Mouse (Mus musculus) kidney, embryonic 15.5 days (tissue): ENCODE measurements at regions not wholly inside any gene's neighbourhood (a gene's known extent, or its start where the extent isn't known, plus 50 kb on each side); places are given as distances from the start of the nearest gene placed in this dataset.
"Not testable (repeated sequence)": the region's sequence is repeated elsewhere in the genome, so short reads cannot be mapped to it uniquely, and the experiment has no call there.

Source experiments
- ATAC-seq: fragments of 200-750 bp; cut with Nextera tagmentation; replicated peaks from 2 replicates; pipeline ENCODE4 v1.8.0; 2017; ENCODE audit warnings: moderate TSS enrichment; ENCODE audit not compliant: low FRiP score
- H3K27ac ChIP-seq: fragments of 300-500 bp; sonication (generic); 2 replicates; pipeline ENCODE4 v1.5.1; 2015; ENCODE audit warnings: mild to moderate bottlenecking, inconsistent platforms
- H3K27me3 ChIP-seq: fragments of 300-500 bp; sonication (generic); 2 replicates; pipeline ENCODE4 v1.6.1; 2015; ENCODE audit warnings: inconsistent platforms
- H3K36me3 ChIP-seq: fragments of 300-500 bp; sonication (generic); 2 replicates; pipeline ENCODE4 v1.6.1; 2015; ENCODE audit warnings: inconsistent platforms
- H3K4me1 ChIP-seq: fragments of 300-500 bp; sonication (generic); 2 replicates; pipeline ENCODE4 v1.6.1; 2015; ENCODE audit warnings: inconsistent platforms
- H3K4me2 ChIP-seq: fragments of 300-500 bp; sonication (generic); 2 replicates; pipeline ENCODE4 v1.6.1; 2015; ENCODE audit warnings: moderate library complexity, mild to moderate bottlenecking, inconsistent platforms
- H3K4me3 ChIP-seq: fragments of 300-500 bp; sonication (generic); replicated peaks from 2 replicates; pipeline ENCODE4 v1.5.1; 2015; ENCODE audit warnings: mild to moderate bottlenecking, inconsistent platforms
- H3K9ac ChIP-seq: fragments of 300-500 bp; sonication (generic); 2 replicates; pipeline ENCODE4 v1.6.1; 2015; ENCODE audit warnings: mild to moderate bottlenecking, inconsistent platforms
- H3K9me3 ChIP-seq: fragments of 300-500 bp; sonication (generic); replicated peaks from 2 replicates; pipeline ENCODE4 v1.6.1; 2016; ENCODE audit warnings: inconsistent platforms
- whole genome bisulfite sequencing: fragments of 180-500 bp; shearing (Covaris S2); methylation state at CpG from one replicate; pipeline ENCODE4 v1.1.7; 2015; ENCODE audit warnings: mixed read lengths; 5-methylcytosine and 5-hydroxymethylcytosine counted together

DNA sequence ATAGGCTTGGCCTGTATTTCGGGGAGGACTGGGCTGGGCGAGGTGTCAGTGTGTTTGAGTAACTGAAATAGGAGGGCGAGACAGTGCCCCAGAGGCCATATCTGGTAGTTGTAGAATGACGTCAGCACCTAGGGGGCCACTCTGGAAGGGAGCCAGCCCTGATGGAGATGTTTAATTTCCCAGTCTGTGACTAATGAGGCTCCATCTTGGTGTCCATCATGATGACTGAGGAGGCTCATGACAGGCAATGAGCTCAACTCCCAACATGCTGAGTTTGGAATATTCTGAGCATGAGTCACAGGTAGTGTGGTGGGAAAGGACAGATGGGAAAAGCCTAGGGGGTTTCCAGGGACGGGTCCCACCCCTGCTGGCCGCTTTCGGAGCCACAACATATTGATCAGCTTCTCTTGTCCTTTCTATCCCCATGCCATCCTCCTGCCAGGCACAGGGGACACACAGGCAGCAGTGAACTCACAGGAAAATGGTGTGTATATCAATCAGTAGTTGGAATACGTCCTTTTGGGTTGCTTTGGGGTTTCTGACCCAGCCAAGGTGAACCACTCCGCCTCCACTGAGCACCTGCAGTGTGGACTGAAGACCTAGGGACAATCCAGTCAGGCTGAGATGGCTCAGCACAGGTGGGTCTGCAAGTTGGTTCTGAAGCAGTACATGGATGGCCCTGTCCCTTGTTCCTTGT, 222.5 kb downstream of the Matn1 start:
- WGBS = 78% methylated on average over 9 of the region's 9 CpGs
- no peak overlapping the region for H3K4me2 ChIP-seq
- H3K27me3 ChIP-seq = no peaks in the 10 kb centered on the region
- no peaks in the 10 kb centered on the region for H3K9me3 ChIP-seq
- H3K9ac ChIP-seq = no peak overlapping the region
- no peak overlapping the region for H3K27ac ChIP-seq
- H3K4me1 ChIP-seq = no peaks in the 10 kb centered on the region
- H3K4me3 ChIP-seq = no peak overlapping the region
- no peak for ATAC-seq
- no peaks in the 10 kb centered on the region for H3K36me3 ChIP-seq

DNA sequence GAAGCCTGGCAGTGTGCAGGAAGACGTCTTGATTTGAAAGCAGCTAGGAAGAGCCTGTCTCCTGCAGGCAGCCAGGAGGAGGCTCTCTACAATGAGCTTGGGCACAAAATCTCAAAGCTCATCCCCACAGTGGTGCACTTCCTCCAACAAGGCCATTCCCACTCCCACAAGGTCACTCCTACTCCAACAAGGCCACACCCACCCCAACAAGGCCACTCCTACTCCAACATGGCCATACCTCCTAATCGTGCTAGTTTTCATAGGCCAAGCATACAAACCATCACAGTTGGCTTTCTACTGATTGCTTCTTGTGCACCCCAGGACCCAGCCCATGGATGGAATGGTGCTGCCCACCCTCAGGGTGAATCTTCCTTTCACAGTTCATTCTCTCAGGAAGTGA, 223.7 kb downstream of the Matn1 start:
- Histone ChIP-seq H3K4me1 (no peaks in the 10 kb centered on the region), H3K4me3 (no peak overlapping the region), H3K36me3 (no peaks in the 10 kb centered on the region), H3K27me3 (no peaks in the 10 kb centered on the region), H3K4me2 (no peak overlapping the region), H3K27ac (no peak overlapping the region), H3K9ac (no peak overlapping the region), H3K9me3 (no peaks in the 10 kb centered on the region)
- ATAC-seq = no peak
- 84% methylated on average over 2 of the region's 2 CpGs for WGBS

DNA sequence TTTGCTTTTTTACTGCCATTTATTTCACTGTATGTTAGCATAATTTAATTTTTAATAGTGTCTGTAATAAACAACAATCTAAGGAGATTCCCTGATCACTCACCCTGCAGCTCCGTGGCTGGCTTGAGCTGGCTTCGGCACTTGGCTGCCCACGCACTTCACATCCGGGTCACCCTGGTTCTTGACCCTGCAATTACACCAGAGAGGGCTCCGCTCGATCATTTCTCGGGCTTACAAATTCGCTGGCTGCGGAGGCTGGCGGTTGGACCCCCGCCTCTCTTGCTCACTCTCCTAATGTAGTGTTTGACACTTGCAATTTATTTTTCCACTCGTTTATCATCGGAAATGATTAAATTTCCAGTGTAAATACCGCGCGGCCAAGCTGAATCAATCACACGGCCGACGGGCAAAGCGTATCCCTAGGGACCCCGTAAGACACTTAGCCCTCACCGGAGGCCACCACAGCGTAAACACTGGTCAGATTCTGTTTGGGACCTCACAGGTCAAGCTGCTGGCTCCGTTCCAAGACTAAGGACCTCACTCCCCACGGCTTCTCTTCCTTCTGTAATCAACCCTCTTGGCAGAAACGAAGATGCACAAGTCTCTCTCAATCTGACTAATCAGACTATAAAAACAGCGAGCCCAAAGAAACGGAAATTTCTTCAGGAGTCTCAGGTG, 229.7 kb downstream of the Matn1 start:
- Histone ChIP-seq H3K4me3 (peak overlapping the region; percentile 15), H3K27ac (no peak overlapping the region), H3K9me3 (no peaks in the 10 kb centered on the region), H3K9ac (no peak overlapping the region), H3K4me2 (peak overlapping the region; percentile 52), H3K36me3 (no peaks in the 10 kb centered on the region), H3K4me1 (peaks cover 11% of the 10 kb centered on the region), H3K27me3 (0 out of 2 replicates have a peak, but pooled peaks cover 15% of the 10 kb centered on the region)
- WGBS = 24% methylated on average over 28 of the region's 28 CpGs
- peak; percentile 52 for ATAC-seq

DNA sequence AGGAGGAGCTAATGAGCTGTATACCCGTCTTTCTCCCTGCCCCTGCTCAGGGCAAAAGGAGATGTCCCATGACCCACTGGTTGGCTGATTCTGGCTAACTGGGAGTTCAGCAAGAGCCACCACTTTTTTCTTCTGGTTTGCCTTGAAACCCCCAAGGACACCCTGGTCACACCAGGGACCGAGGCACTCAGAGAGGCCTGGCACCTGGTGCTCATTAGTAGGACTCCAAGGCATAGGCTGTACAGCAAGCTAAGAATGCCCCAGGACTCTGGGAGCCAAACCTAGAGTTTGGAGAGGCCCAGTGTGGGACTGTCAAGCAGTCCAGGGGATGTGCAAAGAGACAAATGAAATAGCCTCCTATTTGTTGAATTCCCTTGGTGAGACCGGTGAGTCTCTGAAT, 232.5 kb downstream of the Matn1 start:
- Histone ChIP-seq H3K4me2 (no peak overlapping the region), H3K27ac (no peak overlapping the region), H3K4me1 (peaks cover 16% of the 10 kb centered on the region), H3K27me3 (0 out of 2 replicates have a peak, but pooled peaks cover 15% of the 10 kb centered on the region), H3K9ac (no peak overlapping the region), H3K4me3 (no peak overlapping the region), H3K9me3 (no peaks in the 10 kb centered on the region), H3K36me3 (no peaks in the 10 kb centered on the region)
- 49% methylated on average over 3 of the region's 3 CpGs for WGBS
- ATAC-seq = no peak

DNA sequence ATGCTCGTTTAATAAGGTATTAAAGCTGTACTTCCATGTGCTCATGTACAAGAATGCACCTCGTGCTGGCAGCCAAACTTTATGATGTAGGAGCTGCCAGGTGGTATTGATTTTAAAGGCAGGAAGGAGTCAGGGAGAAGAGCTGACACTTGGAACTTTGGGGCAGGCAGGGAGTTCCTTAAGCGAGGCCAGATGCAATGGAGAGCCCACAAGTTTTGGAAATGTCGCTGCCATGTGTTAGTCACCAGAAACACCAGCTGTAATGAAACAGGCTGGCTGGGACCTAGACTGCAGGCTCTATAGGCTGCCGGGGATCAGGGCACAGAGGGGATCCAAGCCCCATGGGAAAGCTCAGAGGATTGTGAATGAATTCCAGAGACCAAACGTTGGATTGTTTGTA, 233.7 kb downstream of the Matn1 start:
- no peak overlapping the region for H3K27ac ChIP-seq
- no peak overlapping the region for H3K4me2 ChIP-seq
- no peaks in the 10 kb centered on the region for H3K9me3 ChIP-seq
- H3K4me1 ChIP-seq = peaks cover 16% of the 10 kb centered on the region
- H3K36me3 ChIP-seq = no peaks in the 10 kb centered on the region
- 50% methylated on average over 6 of the region's 6 CpGs for WGBS
- no peak for ATAC-seq
- no peak overlapping the region for H3K4me3 ChIP-seq
- no peak overlapping the region for H3K9ac ChIP-seq
- H3K27me3 ChIP-seq = 0 out of 2 replicates have a peak, but pooled peaks cover 15% of the 10 kb centered on the region

DNA sequence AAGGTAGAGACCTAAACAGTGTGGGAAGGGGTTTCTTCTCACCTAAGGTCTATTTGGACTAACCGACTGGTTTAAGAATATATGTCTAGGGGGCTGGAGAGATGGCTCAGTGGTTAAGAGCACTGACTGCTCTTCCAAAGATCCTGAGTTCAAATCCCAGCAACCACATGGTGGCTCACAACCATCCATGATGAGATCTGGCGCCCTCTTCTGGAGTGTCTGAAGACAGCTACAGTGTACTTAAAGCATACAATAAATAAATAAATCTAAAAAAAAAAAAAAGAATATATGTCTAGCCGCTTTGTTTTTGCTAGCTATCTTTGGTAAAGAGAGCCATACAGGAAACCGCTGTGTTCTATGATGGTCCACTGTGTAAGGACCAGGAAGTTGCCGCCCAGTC, 234.5 kb downstream of the Matn1 start:
- not testable (repeated sequence) for H3K4me3 ChIP-seq, ATAC-seq, H3K9me3 ChIP-seq, H3K27ac ChIP-seq, H3K4me2 ChIP-seq, H3K36me3 ChIP-seq, H3K9ac ChIP-seq
- Histone ChIP-seq H3K27me3 (0 out of 2 replicates have a peak, but pooled peaks cover 15% of the 10 kb centered on the region), H3K4me1 (peaks cover 14% of the 10 kb centered on the region)
- 78% methylated on average over 5 of the region's 5 CpGs for WGBS

DNA sequence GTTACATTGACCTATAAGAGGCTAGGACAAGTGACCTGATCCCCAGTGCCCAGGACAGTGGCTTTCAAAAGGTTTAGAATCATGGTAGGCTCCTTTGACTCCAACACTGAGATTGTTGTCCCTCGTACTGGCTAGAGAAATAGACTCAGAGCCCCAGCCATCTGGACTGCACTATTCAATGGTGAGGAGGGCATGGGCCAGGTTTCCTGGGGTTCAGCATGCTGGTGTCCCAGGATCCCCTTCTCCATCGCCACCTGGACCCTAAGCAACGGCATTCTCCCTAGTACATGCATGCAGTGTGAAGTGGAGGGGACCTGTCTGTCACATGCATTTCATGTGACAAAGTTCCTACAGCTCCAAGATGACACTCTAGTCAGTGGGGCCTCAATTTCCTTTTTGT, 243.9 kb downstream of the Matn1 start:
- ATAC-seq = no peak
- no peaks in the 10 kb centered on the region for H3K36me3 ChIP-seq
- no peak overlapping the region for H3K27ac ChIP-seq
- WGBS = 87% methylated on average over 3 of the region's 3 CpGs
- no peaks in the 10 kb centered on the region for H3K27me3 ChIP-seq
- peaks cover 4% of the 10 kb centered on the region; the same call in 1 of the 2 replicates for H3K4me1 ChIP-seq
- H3K9ac ChIP-seq = no peak overlapping the region
- H3K9me3 ChIP-seq = no peaks in the 10 kb centered on the region
- no peak overlapping the region for H3K4me3 ChIP-seq
- no peak overlapping the region for H3K4me2 ChIP-seq

DNA sequence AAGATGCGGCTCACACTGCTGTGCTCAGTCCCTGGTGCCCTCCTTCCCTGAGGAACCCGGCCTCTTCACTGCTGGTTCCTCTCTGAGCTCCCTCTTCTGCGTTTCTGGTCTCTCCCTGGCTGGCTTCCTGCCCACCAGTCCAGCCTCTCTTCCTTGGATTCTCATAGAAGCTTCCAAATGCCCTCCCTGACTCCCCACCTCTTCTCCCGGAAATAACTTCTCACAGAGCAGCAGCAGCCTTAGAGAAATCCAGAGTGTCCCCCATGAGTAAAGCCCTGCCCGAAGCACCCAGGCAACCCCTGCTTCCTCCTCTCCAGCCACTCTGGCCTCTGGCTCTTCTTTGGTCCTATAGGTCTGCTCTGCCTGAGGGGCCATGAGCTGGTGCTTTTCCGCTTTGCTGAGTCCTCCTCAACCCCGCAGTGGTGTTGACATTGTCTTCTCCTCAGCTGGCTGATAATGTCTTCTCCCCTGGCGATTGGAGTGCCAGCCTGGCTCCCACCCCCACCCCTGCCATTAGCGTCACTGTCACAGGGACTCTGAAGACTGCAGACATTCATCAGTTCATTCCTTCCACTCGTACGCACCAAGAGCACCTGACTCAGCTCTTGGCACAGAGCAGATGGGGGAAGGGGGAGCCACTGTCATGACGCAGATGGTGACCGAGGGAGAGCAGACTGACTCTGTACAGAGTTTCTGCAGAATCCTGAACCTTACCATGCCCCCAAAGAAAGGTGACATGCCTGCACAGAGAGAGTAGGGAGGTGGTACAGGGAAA, 247.1 kb downstream of the Matn1 start:
- no peak overlapping the region for H3K4me2 ChIP-seq
- H3K9me3 ChIP-seq = no peaks in the 10 kb centered on the region
- no peak overlapping the region for H3K9ac ChIP-seq
- peaks cover 15% of the 10 kb centered on the region for H3K4me1 ChIP-seq
- H3K27me3 ChIP-seq = peaks cover 8% of the 10 kb centered on the region
- no peak for ATAC-seq
- no peak overlapping the region for H3K27ac ChIP-seq
- WGBS = 67% methylated on average over 13 of the region's 13 CpGs
- no peaks in the 10 kb centered on the region for H3K36me3 ChIP-seq
- H3K4me3 ChIP-seq = no peak overlapping the region

DNA sequence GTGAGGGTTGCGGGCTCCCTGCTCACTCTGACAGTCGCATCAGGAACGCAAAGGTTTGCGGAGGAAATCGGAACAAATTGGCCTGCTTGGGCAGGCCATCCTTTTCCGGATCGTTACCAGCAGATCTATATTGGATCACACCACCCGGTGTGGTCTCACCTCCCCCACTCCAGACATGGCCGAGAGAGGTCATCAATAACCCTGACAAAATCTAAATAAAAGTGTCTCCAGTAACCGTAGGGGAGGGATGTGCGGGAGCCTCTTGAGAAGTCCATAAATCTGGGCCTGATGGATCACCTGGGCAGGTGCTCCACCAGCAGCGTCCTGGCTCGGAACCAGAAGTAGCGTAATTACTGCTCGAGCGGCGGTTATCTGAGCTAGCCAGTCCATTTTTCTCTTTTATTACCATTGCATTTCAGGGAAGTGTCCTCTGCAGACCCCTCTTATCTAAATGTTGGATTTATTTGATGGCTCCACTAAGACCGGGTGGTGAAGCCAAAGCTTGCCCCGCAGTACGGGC, 249.8 kb downstream of the Matn1 start:
- H3K9me3 ChIP-seq = no peaks in the 10 kb centered on the region
- ATAC-seq = no peak
- H3K4me1 ChIP-seq = peaks cover 15% of the 10 kb centered on the region
- H3K9ac ChIP-seq = no peak overlapping the region
- H3K4me2 ChIP-seq = peak overlapping the region; percentile 16; the same call in 1 of the 2 replicates
- 19% methylated on average over 20 of the region's 20 CpGs for WGBS
- no peak overlapping the region for H3K4me3 ChIP-seq
- peaks cover 8% of the 10 kb centered on the region for H3K27me3 ChIP-seq
- H3K36me3 ChIP-seq = no peaks in the 10 kb centered on the region
- H3K27ac ChIP-seq = no peak overlapping the region

DNA sequence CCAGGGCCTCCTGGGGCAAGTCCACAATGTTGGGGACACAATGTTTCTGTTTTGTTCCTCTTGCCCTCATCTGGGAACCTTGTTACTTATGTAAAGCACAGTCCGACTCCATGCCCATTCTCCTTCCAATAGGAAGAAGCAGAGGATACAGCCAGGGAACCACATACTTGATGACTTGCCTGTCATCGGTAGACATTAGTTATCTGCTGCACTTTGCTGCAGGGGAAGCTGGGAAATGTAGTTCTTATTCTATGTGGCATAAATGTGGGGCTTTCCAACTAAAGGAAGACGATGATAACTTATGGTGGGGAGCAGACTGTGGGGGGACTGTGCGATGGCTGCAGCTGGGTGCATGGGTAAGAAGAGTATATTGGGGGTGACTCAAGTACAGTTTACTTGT, 252.0 kb downstream of the Matn1 start:
- ATAC-seq = no peak
- H3K4me2 ChIP-seq = no peak overlapping the region
- H3K27me3 ChIP-seq = peaks cover 8% of the 10 kb centered on the region
- no peaks in the 10 kb centered on the region for H3K36me3 ChIP-seq
- 88% methylated on average over 4 of the region's 4 CpGs for WGBS
- H3K9me3 ChIP-seq = no peaks in the 10 kb centered on the region
- peaks cover 15% of the 10 kb centered on the region for H3K4me1 ChIP-seq
- H3K27ac ChIP-seq = no peak overlapping the region
- no peak overlapping the region for H3K4me3 ChIP-seq
- H3K9ac ChIP-seq = no peak overlapping the region

DNA sequence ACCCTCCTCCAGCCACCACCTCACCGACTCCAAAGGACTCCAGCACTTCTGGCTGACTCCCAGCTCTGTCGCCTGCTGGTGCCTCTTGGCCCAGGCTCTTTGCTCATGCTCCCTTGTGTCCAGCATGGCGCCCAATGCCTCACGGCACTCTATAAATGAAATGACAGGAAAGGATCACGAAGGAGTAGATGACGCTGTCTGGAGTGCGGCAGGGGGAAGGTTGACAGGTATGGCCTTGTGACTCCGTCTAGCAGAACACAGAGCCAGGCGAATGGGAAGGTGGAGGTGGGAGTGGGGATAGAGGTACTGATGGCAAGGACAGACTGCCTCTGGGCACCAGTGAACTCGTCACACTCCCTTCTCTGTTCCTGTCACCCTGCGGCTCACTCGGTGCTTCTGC, 259.5 kb downstream of the Matn1 start:
- ATAC-seq = no peak
- H3K36me3 ChIP-seq = no peaks in the 10 kb centered on the region
- 89% methylated on average over 12 of the region's 12 CpGs for WGBS

DNA sequence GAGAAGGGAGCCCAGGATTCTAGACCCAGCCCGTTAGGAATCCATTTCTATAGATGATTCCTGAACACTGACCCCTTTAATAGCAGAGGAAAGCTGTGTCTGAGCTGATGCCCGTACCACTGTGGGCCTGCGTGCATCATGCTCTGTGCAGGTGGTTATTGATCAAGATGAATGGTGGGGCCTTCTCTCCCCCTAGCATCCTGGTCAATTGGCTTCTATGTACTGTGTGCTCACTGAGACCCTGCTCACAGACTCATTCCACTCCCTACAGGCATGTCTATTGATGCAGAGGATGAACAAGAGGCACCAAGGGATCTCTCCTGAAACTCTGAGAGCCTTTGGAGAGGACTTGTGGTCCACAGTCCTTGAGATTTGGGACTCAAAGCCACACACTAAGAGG, 260.5 kb downstream of the Matn1 start:
- Histone ChIP-seq H3K4me3 (no peak overlapping the region), H3K9me3 (no peaks in the 10 kb centered on the region), H3K4me1 (no peaks in the 10 kb centered on the region), H3K4me2 (no peak overlapping the region), H3K9ac (no peak overlapping the region), H3K27me3 (no peaks in the 10 kb centered on the region), H3K36me3 (no peaks in the 10 kb centered on the region), H3K27ac (no peak overlapping the region)
- ATAC-seq = no peak
- 88% methylated on average over 3 of the region's 3 CpGs for WGBS

More for the DNA sequence above, 259.5 kb downstream of the Matn1 start:
- Histone ChIP-seq H3K4me1 (no peaks in the 10 kb centered on the region), H3K27me3 (no peaks in the 10 kb centered on the region), H3K4me2 (no peak overlapping the region), H3K27ac (no peak overlapping the region), H3K9ac (no peak overlapping the region), H3K4me3 (no peak overlapping the region), H3K9me3 (no peaks in the 10 kb centered on the region)
